Mouse (Mus musculus): ENCODE results near the gene Npc2.

- TF ChIP-seq POLR2A (IDR thresholded peaks at IDR 0.05; ENCODE audit: low read depth, low read length) = no peak
- no peak for TF ChIP-seq CTCF (IDR thresholded peaks at IDR 0.05; ENCODE audit: extremely low read depth, insufficient read depth, insufficient read length, insufficient replicate concordance)
Observed at GRCm38 (mm10) chr12:84762532-84762931, 10.4 kb downstream of the Npc2 start.
